Mouse (Mus musculus) frontal cortex, postnatal 36 days (tissue): Measurements from ENCODE around the gene Pgd.
"Not testable (repeated sequence)": the region's sequence is repeated elsewhere in the genome, so short reads cannot be mapped to it uniquely, and the experiment has no call there.

Source experiments
- DNase-seq, 2 experiments: peaks; one replicate each; pipeline ENCODE4 v3.0.0; 2022; ENCODE audit warnings: low spot score in 2 of 2

Gene Pgd

GRCm38 (mm10) chr4:149166215-149166946, at the start of gene Pgd:
TSS of gene Pgd (minus strand) at chr4:149166771.
- peak; percentile 94 to 98 for DNase-seq

GRCm38 (mm10) chr4:149215982-149216381, 49.4 kb upstream of the Pgd start:
- no peak for DNase-seq

- DNase-seq, result no peak
Observed at GRCm38 (mm10) chr4:149215397-149215796, 48.8 kb upstream of the Pgd start.

GRCm38 (mm10) chr4:149214468-149214867, 47.9 kb upstream of the Pgd start:
- not testable (repeated sequence) for DNase-seq

- no peak for DNase-seq
Observed at GRCm38 (mm10) chr4:149213466-149213865, 46.9 kb upstream of the Pgd start.

GRCm38 (mm10) chr4:149211441-149211840, 44.9 kb upstream of the Pgd start:
- DNase-seq, result not testable (repeated sequence)

DNA sequence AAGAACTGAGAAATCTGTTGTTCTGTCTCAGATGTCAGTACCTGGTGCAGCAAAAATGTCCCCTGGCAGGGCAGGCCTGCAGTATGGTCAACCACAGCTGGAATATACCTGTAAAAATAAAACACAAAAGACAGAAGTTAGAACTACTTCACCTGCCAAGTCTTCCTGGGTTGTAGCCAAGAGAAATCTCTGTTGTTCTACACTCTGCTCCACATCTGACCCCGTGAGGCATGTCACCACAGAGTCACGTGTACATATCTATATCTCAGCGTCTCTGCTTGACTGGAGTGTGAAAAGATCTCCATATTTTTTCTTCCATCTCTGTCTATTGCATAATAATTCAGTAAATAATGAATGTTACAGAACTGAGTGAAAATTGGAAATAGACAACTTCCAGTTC, 35.9 kb upstream of the Pgd start:
- no peak for DNase-seq

GRCm38 (mm10) chr4:149201110-149201509, 34.5 kb upstream of the Pgd start:
- no peak for DNase-seq

DNA sequence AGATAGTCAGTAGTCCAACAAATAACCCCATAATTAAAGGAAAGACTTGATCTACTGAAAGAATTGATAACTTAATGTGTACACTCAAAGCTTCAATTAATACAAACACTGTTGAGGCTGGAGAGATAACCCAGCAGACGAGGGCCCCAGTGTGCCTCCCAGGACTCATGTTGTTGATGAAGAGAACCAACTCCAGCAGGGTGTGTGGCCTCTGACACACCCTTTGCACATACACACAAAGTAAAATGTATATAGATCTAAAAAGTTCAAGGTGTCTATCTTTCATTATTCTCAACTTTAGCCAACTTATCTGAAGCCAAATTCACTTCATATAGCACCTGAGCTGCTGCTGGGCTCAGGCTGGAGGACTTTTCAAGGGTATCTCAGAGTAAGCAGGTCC, 30.6 kb upstream of the Pgd start:
- DNase-seq, result no peak

DNA sequence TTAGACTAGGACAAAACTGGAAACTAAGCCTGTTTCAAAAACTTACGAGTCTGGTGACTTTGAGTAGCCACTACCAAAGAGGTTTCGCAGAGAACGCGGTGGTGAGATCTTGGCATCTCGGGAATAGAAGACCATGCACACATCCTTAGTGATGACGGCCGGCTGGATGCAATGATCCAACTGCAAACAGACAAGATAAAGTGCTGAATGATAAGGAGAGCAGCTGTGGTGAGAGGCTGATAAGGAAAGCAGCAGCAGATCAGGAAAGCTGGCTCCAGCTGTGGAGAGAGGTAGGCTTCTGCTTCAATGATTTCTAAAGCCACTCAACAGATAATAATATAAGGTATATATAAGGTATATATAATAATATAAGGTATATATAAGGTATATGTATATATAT, 24.5 kb upstream of the Pgd start:
- DNase-seq, result no peak

GRCm38 (mm10) chr4:149188563-149188962, 22.0 kb upstream of the Pgd start:
- DNase-seq, result no peak

- no peak for DNase-seq
Observed at GRCm38 (mm10) chr4:149182755-149183154, 16.2 kb upstream of the Pgd start.

- no peak for DNase-seq
Observed at GRCm38 (mm10) chr4:149182192-149182591, 15.6 kb upstream of the Pgd start.

GRCm38 (mm10) chr4:149179573-149179972, 13.0 kb upstream of the Pgd start:
- DNase-seq, result no peak

- DNase-seq, result no peak
Observed at GRCm38 (mm10) chr4:149179160-149179559, 12.6 kb upstream of the Pgd start.

- no peak for DNase-seq
Observed at GRCm38 (mm10) chr4:149178328-149178727, 11.8 kb upstream of the Pgd start.

DNA sequence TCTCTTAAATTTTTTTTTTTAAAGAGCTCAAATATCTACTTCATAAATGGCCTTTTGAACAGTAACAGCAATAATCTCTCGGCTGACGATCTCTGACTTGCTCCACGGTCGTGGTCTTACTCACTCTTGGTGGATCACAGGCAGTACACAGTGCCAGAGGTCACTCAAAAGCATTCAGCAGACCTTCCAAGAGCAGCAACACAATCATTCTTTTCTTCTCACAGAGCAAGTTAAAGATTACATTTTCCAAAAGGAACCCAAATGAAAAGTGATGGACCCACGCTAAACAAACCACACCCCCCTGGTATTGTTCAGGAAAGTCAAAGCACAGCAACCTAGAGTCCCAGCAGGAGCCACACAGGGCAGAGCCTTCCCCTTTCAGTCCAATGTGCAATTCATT, 10.5 kb upstream of the Pgd start:
- DNase-seq, result no peak

DNA sequence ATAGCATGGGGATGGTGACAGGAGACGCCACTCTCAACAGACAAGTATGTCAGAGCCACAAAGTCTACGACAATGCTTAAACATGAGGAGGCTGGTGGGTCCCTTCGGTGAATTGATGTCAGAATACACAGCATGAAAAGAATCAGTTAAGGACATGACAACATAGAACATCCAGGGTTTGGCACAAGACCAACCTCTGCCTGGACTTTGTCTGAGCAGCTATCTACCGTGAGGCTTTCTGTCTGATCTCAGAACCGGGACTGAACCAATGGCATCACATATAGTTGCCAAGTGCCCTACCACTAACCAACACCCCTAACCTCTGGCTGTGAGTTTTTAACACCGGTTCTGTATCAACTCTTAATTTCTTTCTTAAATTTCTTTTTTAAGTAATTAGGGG, 10.1 kb upstream of the Pgd start:
- DNase-seq, result no peak

DNA sequence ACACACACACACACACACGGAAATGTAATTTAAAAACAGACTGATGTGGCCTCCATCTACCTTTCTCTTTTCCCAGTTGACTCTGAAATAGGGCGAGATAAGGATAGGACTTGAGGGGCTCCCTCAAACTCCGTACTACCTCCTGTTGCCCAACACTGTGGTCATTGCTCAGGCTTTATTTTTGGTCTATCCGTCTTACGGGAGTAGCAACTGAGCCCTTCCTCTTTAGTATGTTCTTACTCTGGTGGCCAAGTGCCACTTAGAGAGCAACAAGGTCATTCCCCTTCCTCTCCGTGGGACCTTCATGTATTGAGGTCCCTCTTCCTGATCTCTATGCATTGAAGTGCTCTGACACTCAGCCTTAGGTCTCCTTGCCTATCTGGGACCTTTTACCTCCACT, 7.1 kb upstream of the Pgd start:
- no peak for DNase-seq

DNA sequence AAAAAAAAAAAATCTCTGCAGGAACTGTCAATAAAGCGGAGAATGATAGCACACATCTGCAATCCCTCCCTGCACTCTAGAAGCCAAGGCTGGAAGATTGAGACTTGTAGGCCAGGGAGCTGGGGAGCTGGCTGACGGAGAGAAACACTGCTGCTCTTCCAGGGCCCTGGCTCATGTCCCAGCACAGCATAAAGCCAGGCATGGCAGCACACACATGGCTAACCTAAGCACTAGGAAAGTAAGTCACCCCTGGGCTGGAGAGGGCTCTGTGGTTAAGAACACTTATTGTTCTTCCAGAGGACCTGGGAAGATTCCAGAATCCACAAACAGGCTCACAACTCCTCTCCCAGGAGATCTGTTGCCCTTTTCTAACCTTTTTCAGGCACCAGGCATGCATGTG, 6.1 kb upstream of the Pgd start:
- no peak for DNase-seq

- no peak for DNase-seq
Observed at GRCm38 (mm10) chr4:149172083-149172482, 5.5 kb upstream of the Pgd start.

DNA sequence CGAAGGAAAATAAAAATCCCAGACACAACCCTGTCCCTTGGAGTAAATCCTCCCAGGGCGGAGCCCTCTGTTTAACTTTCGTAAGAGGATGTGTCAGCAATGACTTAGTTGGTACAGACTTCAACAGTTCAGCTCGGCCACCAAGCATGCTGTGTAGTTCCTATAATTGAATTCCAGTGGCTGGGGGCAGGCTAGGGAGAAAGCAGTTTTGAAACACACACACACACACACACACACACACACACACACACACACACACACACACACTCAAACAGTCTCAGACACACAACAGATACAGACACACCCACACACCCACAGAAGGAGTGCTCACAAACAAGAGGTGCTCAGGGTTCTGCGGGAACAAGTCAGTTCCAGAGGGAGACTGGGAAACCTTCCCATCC, 5.0 kb upstream of the Pgd start:
- DNase-seq, result no peak

DNA sequence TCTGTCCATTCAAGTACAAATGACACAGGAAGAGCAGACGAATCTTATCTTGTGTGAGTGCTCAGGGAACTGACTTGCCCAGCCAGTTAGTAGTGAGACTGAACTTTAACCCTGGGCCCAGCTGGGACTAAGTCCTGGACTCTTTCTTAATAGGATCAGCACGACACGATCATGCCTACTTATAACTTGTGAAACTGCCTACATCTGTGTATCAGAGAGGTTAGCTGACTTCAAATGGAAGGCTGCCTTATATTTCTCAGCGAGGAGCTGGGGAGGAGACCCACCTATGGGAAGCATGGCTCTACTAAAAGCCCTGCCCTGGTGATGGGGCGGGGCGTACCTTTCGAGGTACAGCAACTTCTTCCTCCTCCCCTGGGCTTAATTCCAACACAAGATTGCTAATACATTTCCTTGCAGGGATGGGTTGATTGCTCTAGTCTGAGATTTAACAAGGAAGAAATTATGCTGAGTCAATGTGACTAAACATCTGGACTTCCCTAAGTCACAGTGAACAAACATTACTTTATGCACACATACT, 3.9 kb upstream of the Pgd start:
- DNase-seq, result no peak

GRCm38 (mm10) chr4:149169926-149170325, 3.4 kb upstream of the Pgd start:
- DNase-seq, result not testable (repeated sequence)
